Comparison of ENCODE assay signal across 15 mouse cellular contexts in the genomic region with DNA sequence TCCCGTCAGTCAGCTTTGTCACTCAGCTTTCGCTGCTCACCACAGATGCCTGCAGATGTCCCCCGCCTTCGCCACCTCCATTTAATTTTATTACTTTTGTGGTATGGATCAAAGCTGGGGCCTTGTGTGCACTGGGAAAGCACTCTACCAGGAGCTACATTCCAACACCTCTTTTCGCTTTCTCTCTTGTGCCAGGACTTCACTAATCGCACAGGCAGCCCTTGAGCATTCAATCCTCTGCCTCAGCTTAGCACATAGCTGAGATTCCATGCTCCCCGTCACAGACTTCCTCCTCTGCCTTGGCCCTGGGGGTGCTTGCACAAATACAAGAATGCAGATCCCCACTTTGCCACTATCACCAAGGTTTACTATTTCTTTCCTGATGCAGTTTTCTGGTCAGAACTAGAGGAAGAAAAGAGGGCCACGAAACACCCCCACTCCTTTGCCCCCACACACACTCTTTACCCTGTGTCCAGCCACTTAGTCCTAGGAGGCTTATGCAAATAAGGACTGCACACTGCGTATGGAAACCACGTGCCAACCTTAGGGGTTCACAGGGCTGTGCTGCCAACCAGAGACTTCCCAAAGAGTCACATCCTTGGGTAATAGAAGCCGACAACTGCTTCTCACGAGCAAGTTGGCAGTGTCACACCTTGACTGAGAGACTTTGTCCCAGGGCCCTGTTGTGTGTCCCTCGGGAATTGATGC.
DNase-seq lines count a peak whose midpoint lies in the region; ATAC-seq and TF ChIP-seq lines count a peak whose summit lies in the region.
"Had no signal": no experiment of that assay in that cellular context is flagged by ENCODE, and none has a peak within 500 bp of the region (broad histone marks: within the 10 kb centered on the region; RNA-seq: fewer than 3 reads in every experiment).

No protein-coding gene starts in this region.

- no peak overlapping the region for H3K4me2 ChIP-seq in heart, embryonic 11.5 days
- H3K4me2 ChIP-seq in lung, postnatal 0 days (replicated peaks; ENCODE audit: low read depth, low read length): no peak overlapping the region

- no peak for TF ChIP-seq CTCF in lung, postnatal 0 days (IDR thresholded peaks at IDR 0.05)

- no peak overlapping the region for H3K9ac ChIP-seq in heart, embryonic 11.5 days (ENCODE audit: low read depth, low read length)
- H3K9ac ChIP-seq in lung, postnatal 0 days (replicated peaks; ENCODE audit: low read depth): no peak overlapping the region
- H3K9ac ChIP-seq: liver, embryonic 14.5 days had no signal

- peaks cover 9% of the 10 kb centered on the region; the same call in 1 of the 2 replicates for H3K4me1 ChIP-seq in heart, embryonic 11.5 days (ENCODE audit: control insufficient read depth, insufficient read depth, low read length)
- peaks cover 5% of the 10 kb centered on the region; the same call in 1 of the 2 replicates for H3K4me1 ChIP-seq in lung, postnatal 0 days (ENCODE audit: insufficient read depth, low read depth, low read length)

- ATAC-seq in heart, embryonic 11.5 days (replicated peaks; ENCODE audit: insufficient number of reproducible peaks, low FRiP score, low TSS enrichment): no peak
- ATAC-seq in lung, postnatal 0 days: peak; percentile 77

- 0 out of 2 replicates have a peak, but pooled peaks have one; percentile 13 for TF ChIP-seq EP300 in lung, postnatal 0 days (IDR thresholded peaks at IDR 0.05)

- H3K4me3 ChIP-seq in heart, embryonic 11.5 days (ENCODE audit: low read depth, low read length): no peak overlapping the region
- no peak overlapping the region for H3K4me3 ChIP-seq in lung, postnatal 0 days (ENCODE audit: low read depth, low read length)

- peak overlapping the region; percentile 65 for H3K27ac ChIP-seq in heart, embryonic 11.5 days (ENCODE audit: low read depth, low read length)
- H3K27ac ChIP-seq in lung, postnatal 0 days (ENCODE audit: low read length): no peak overlapping the region
- H3K27ac ChIP-seq: liver, embryonic 14.5 days; stomach, postnatal 0 days had no signal

- H3K9me3 ChIP-seq in heart, embryonic 11.5 days (replicated peaks; ENCODE audit: control insufficient read depth, low read length): no peaks in the 10 kb centered on the region
- no peaks in the 10 kb centered on the region for H3K9me3 ChIP-seq in lung, postnatal 0 days (ENCODE audit: low read length)

- intact Hi-C loops in heart, postnatal 14 days (cut with DNase I): no loop called here
- intact Hi-C loops in gastrocnemius, postnatal 36 days (cut with DNase I): no loop called here

- no peaks in the 10 kb centered on the region for H3K27me3 ChIP-seq in heart, embryonic 11.5 days (ENCODE audit: control insufficient read depth, insufficient read depth, low read length)
- H3K27me3 ChIP-seq in lung, postnatal 0 days (replicated peaks; ENCODE audit: insufficient read depth, low read length): no peaks in the 10 kb centered on the region

- 36% methylated on average over 13 of the region's 13 CpGs for WGBS in heart, embryonic 11.5 days (ENCODE audit: insufficient replicate concordance)
- WGBS in lung, postnatal 0 days: 37% methylated on average over 13 of the region's 13 CpGs

- no peak for DNase-seq in heart, postnatal 14 days
- peak; percentile 47 for DNase-seq in lung, postnatal 0 days (ENCODE audit: low spot score)
- DNase-seq in lung, postnatal 4 days: no peak
- DNase-seq in embryo, embryonic 9.5 days (ENCODE audit: extremely low spot score): peak; percentile 27
- DNase-seq in mesoderm, embryonic 11.5 days (ENCODE audit: low read depth, low spot score): peak; percentile 53
- no peak for DNase-seq in right cerebral cortex, postnatal 4 days
- no peak for DNase-seq in gastrocnemius, postnatal 36 days
- DNase-seq: B cell, adult 2 months; cerebellum, postnatal 36 days; kidney, postnatal 14 days; thymus, postnatal 4 days had no signal

- no peaks in the 10 kb centered on the region for H3K36me3 ChIP-seq in heart, embryonic 11.5 days (ENCODE audit: control insufficient read depth, insufficient read depth, low read length)
- no peaks in the 10 kb centered on the region for H3K36me3 ChIP-seq in lung, postnatal 0 days (ENCODE audit: insufficient read depth, low read length)
- H3K36me3 ChIP-seq: G1E had no signal

Comparison
In these comparisons a context has a peak if more than half of its experiments do, and no peak if none do; other contexts are left out.
1. DNase-seq: peak in lung, postnatal 0 days (single experiment), embryo, embryonic 9.5 days (single experiment) and mesoderm, embryonic 11.5 days (single experiment); none in heart, postnatal 14 days (0 of 2), lung, postnatal 4 days (0 of 2), right cerebral cortex, postnatal 4 days (single experiment) and gastrocnemius, postnatal 36 days (0 of 2).